In the genomic region with DNA sequence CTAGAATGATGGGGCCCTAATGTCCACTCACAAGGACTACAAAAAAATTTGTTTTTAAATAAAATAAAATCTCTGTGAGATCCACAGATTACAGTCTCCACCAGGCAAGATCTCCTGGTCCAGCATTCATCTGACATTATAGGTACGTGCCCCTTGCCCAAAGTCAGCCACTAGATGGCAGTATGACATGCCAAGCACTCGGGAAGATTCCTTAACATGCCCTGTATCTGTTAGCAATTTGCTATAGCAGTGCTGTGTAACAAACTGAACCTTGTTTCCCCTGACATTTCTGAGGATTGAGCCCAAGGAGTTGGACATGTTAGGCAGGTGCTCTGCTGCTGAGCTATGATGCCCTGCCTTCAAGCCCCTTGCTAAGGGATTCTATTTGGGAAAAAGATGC, we compare ENCODE assay signal across 11 mouse cellular contexts. TPM values are rescaled to one million over a fixed set of nuclear protein-coding genes. Genes with fewer than 3 reads are reported as not detected.
DNase-seq lines count a peak whose midpoint lies in the region; ATAC-seq and TF ChIP-seq lines count a peak whose summit lies in the region.
"Had no signal": no experiment of that assay in that cellular context is flagged by ENCODE, and none has a peak within 500 bp of the region (broad histone marks: within the 10 kb centered on the region; RNA-seq: fewer than 3 reads in every experiment).

No protein-coding gene starts in this region.

- H3K9me3 ChIP-seq in intestine, postnatal 0 days (ENCODE audit: control insufficient read depth), result no peaks in the 10 kb centered on the region
- H3K9me3 ChIP-seq in intestine, embryonic 16.5 days (ENCODE audit: control insufficient read depth, low read length), result peaks cover 4% of the 10 kb centered on the region; the same call in 1 of the 2 replicates
- no peaks in the 10 kb centered on the region; the same call in 1 of the 2 replicates for H3K9me3 ChIP-seq in forebrain, embryonic 11.5 days (ENCODE audit: control insufficient read depth, low read length)
- H3K9me3 ChIP-seq: heart, embryonic 10.5 days; limb, embryonic 15.5 days had no signal

- peak; percentile 81 for TF ChIP-seq CTCF in intestine, postnatal 0 days (IDR thresholded peaks at IDR 0.05; ENCODE audit: low read depth)

- ATAC-seq in intestine, postnatal 0 days, result no peak
- no peak for ATAC-seq in intestine, embryonic 16.5 days
- no peak for ATAC-seq in forebrain, embryonic 11.5 days (replicated peaks; ENCODE audit: low FRiP score)

- H3K4me1 ChIP-seq in intestine, postnatal 0 days (replicated peaks; ENCODE audit: control insufficient read depth, insufficient read depth, low read length), result no peaks in the 10 kb centered on the region
- H3K4me1 ChIP-seq in intestine, embryonic 16.5 days (ENCODE audit: control insufficient read depth, insufficient read depth, low read length), result peaks cover 3% of the 10 kb centered on the region; the same call in 1 of the 2 replicates
- H3K4me1 ChIP-seq in forebrain, embryonic 11.5 days (replicated peaks; ENCODE audit: control insufficient read depth, insufficient read depth, low read length), result no peaks in the 10 kb centered on the region
- H3K4me1 ChIP-seq: heart, embryonic 10.5 days; limb, embryonic 15.5 days had no signal

- H3K4me3 ChIP-seq in intestine, postnatal 0 days (ENCODE audit: low read depth, low read length), result no peak overlapping the region
- no peak overlapping the region for H3K4me3 ChIP-seq in intestine, embryonic 16.5 days (ENCODE audit: low read length)
- no peak overlapping the region for H3K4me3 ChIP-seq in forebrain, embryonic 11.5 days (ENCODE audit: low read depth, low read length)
- H3K4me3 ChIP-seq: heart, embryonic 10.5 days; limb, embryonic 15.5 days had no signal

- 45% methylated on average over 2 of the region's 2 CpGs for WGBS in intestine, postnatal 0 days
- WGBS in intestine, embryonic 16.5 days, result 43% methylated on average over 2 of the region's 2 CpGs
- WGBS in forebrain, embryonic 11.5 days, result 46% methylated on average over 2 of the region's 2 CpGs

- H3K27me3 ChIP-seq in intestine, postnatal 0 days (replicated peaks; ENCODE audit: control insufficient read depth, insufficient read depth, low read length), result no peaks in the 10 kb centered on the region
- no peaks in the 10 kb centered on the region for H3K27me3 ChIP-seq in intestine, embryonic 16.5 days (replicated peaks; ENCODE audit: control insufficient read depth, insufficient read depth, low read length)
- H3K27me3 ChIP-seq in forebrain, embryonic 11.5 days (ENCODE audit: control insufficient read depth, insufficient read depth, low read length), result no peaks in the 10 kb centered on the region
- H3K27me3 ChIP-seq: limb, embryonic 15.5 days had no signal

- no peaks in the 10 kb centered on the region for H3K36me3 ChIP-seq in intestine, postnatal 0 days (ENCODE audit: control insufficient read depth, insufficient read depth)
- H3K36me3 ChIP-seq in intestine, embryonic 16.5 days (ENCODE audit: control insufficient read depth, insufficient read depth, low read length), result no peaks in the 10 kb centered on the region
- no peaks in the 10 kb centered on the region for H3K36me3 ChIP-seq in forebrain, embryonic 11.5 days (ENCODE audit: control insufficient read depth, insufficient read depth, low read length)

- H3K4me2 ChIP-seq in intestine, postnatal 0 days (replicated peaks; ENCODE audit: low read depth), result no peak overlapping the region
- no peak overlapping the region for H3K4me2 ChIP-seq in intestine, embryonic 16.5 days (ENCODE audit: low read depth, low read length)
- no peak overlapping the region for H3K4me2 ChIP-seq in forebrain, embryonic 11.5 days (ENCODE audit: low read depth, low read length, severe bottlenecking)
- H3K4me2 ChIP-seq: limb, embryonic 15.5 days had no signal

- no peak overlapping the region for H3K9ac ChIP-seq in intestine, postnatal 0 days (ENCODE audit: low read depth, low read length)
- H3K9ac ChIP-seq in intestine, embryonic 16.5 days (ENCODE audit: low read depth, low read length), result no peak overlapping the region
- no peak overlapping the region for H3K9ac ChIP-seq in forebrain, embryonic 11.5 days (ENCODE audit: low read length)
- H3K9ac ChIP-seq: limb, embryonic 15.5 days had no signal

- H3K27ac ChIP-seq in intestine, postnatal 0 days (ENCODE audit: low read depth, low read length), result no peak overlapping the region
- H3K27ac ChIP-seq in intestine, embryonic 16.5 days (ENCODE audit: low read length), result no peak overlapping the region
- no peak overlapping the region for H3K27ac ChIP-seq in forebrain, embryonic 11.5 days (ENCODE audit: low read depth, low read length)
- H3K27ac ChIP-seq: heart, embryonic 10.5 days; limb, embryonic 15.5 days had no signal

- peak; percentile 50 for DNase-seq in CD4-positive helper T cell, adult 2 months (ENCODE audit: low read depth, low spot score)
- peak; percentile 54 for DNase-seq in c-Kit-negative CD71-positive TER-119-positive erythroid progenitor cells, embryonic 14.5 days (ENCODE audit: low read depth, low spot score)
- DNase-seq in mesoderm, embryonic 11.5 days (ENCODE audit: low read depth, low spot score), result peak; percentile 23
- no peak for DNase-seq in right cerebral cortex, postnatal 10 days (ENCODE audit: low spot score in 2 of 2)
- no peak for DNase-seq in forebrain, embryonic 11.5 days (ENCODE audit: low spot score)
- no peak for DNase-seq in cerebellum, adult 11 months
- DNase-seq: adrenal gland, adult 8-10 months had no signal

RNA-seq across cellular contexts. Expression of a gene that starts 8.0 kb away (rescaled TPM):
- 429 and 451 TPM in 2 replicates for polyA plus RNA-seq in intestine, postnatal 0 days (2015; fragmentation: Nextera tagmentation; extraction: Ambion mirVana)
- 345 and 360 TPM in 2 replicates for polyA plus RNA-seq in intestine, embryonic 16.5 days (2015; fragmentation: Nextera tagmentation; extraction: Ambion mirVana)
- polyA plus RNA-seq in forebrain, embryonic 11.5 days (2014; fragmentation: Nextera tagmentation; extraction: Ambion mirVana), result 190 and 196 TPM in 2 replicates

RNA-seq across cellular contexts. Expression of a gene that starts 38.5 kb away (rescaled TPM):
- polyA plus RNA-seq in intestine, postnatal 0 days (2015; fragmentation: Nextera tagmentation; extraction: Ambion mirVana), result 0.04 and 0.10 TPM in 2 replicates
- 0.09 and 0.28 TPM in 2 replicates for polyA plus RNA-seq in intestine, embryonic 16.5 days (2015; fragmentation: Nextera tagmentation; extraction: Ambion mirVana)
- polyA plus RNA-seq in forebrain, embryonic 11.5 days (2014; fragmentation: Nextera tagmentation; extraction: Ambion mirVana), result 0.31 and 0.64 TPM in 2 replicates

Comparison
In these comparisons a context has a peak if more than half of its experiments do, and no peak if none do; other contexts are left out.
1. DNase-seq: peak in CD4-positive helper T cell, adult 2 months (single experiment), c-Kit-negative CD71-positive TER-119-positive erythroid progenitor cells, embryonic 14.5 days (single experiment) and mesoderm, embryonic 11.5 days (single experiment); none in right cerebral cortex, postnatal 10 days (0 of 2), forebrain, embryonic 11.5 days (single experiment) and cerebellum, adult 11 months (single experiment).